Mouse (Mus musculus): Measurements from ENCODE around the gene Pdzd7.

Pdzd7 gene

GRCm38 (mm10) chr19:45030746-45031693, 14.5 kb downstream of the Pdzd7 start:
- DNase-seq (ENCODE audit: low read depth), result peak; percentile 93

DNA sequence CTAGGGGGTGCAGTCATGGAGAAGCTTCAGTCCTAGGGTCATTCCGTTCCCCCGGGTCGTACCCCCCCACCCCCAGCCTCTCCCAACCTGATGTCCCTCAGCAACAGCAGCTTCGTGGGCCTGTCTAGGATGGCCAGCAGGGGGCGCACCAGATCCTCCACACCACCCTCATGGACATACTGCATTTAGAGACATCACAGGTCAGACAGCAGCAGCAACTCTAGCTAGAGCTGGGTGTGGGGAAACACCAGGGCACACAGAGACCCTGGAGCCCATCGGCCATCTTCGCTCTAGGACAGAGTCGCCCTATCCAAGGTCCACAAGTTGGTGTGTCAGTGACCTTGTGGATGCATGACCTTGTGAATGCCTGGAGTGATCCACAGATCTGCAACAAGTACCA, 15.4 kb downstream of the Pdzd7 start:
- peak; percentile 83 for DNase-seq (ENCODE audit: low read depth)

GRCm38 (mm10) chr19:45029571-45029970, 15.9 kb downstream of the Pdzd7 start:
- DNase-seq (ENCODE audit: low read depth), result no peak

DNA sequence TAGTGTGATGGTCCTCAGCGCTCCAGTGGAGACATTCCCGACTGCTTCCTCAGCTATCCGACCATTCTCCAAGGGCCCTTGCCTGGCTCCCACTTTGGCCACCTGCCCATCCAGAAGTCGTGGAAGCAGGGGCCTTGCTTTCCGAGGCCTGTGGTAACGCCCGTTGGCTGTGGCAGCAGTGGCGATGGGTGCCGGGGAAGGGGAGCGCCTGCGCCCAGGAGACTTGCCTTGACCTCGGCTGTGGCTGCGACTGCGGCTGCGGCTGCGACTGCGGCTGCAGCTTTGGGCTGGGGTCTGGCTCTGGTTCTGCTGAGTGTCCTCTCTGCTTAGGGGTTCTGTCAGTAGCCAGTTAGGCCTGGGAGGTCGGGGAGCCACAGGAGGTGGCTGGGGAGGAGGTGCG, 16.8 kb downstream of the Pdzd7 start:
- DNase-seq (ENCODE audit: low read depth), result no peak

- no peak for DNase-seq (ENCODE audit: low read depth)
Observed at GRCm38 (mm10) chr19:45027848-45028247, 17.7 kb downstream of the Pdzd7 start.

- DNase-seq (ENCODE audit: low read depth), result no peak
Observed at GRCm38 (mm10) chr19:45026958-45027670, 18.4 kb downstream of the Pdzd7 start.

DNA sequence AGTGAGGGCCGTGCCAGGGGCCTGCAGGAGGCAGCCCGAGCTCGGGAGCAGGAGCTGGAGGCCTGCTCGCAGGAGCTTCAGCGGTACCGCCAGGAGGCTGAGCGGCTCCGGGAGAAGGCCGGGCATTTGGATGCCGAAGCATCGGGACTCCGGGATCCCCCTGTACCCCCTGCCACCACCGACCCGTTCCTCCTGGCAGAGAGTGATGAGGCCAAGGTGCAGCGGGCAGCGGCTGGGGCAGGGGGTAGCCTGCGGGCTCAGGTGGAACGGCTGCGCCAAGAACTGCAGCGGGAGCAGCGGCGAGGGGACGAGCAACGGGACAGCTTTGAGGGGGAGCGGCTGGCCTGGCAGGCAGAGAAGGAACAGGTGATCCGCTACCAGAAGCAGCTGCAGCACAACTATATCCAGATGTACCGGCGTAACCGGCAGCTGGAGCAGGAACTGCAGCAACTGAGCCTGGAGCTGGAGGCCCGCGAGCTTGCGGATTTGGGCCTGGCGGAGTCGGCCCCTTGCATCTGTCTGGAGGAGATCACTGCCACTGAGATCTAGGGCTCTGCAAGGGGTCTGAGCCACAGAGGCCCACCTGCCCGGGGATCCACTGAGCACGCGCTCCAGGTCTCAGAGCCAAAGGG, 19.5 kb downstream of the Pdzd7 start:
- no peak for DNase-seq (ENCODE audit: low read depth)

- DNase-seq (ENCODE audit: low read depth), result no peak
Observed at GRCm38 (mm10) chr19:45024775-45025174, 20.7 kb downstream of the Pdzd7 start.

- no peak for DNase-seq (ENCODE audit: low read depth)
Observed at GRCm38 (mm10) chr19:45023993-45024392, 21.5 kb downstream of the Pdzd7 start.

GRCm38 (mm10) chr19:45021362-45021761, 24.2 kb downstream of the Pdzd7 start:
- no peak for DNase-seq (ENCODE audit: low read depth)

DNA sequence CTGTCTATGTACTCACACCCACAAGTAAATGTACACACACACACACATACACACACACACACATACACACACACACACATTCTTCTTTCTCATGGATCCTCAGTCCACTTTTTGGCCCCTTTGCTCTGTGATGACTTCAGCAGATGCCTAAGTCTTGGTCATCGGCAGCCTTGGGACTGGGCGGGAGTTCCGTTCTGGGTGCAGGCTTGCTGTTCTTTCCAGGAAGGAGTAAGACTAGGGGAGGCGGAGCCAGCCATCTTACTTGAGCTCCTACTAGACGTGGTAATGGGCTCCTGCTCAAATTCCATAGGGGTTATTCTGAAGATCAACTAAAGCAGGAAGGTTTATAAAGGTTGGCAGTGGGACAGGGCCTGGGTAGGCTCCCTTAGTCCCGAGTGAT, 25.2 kb downstream of the Pdzd7 start:
- no peak for DNase-seq (ENCODE audit: low read depth)

DNA sequence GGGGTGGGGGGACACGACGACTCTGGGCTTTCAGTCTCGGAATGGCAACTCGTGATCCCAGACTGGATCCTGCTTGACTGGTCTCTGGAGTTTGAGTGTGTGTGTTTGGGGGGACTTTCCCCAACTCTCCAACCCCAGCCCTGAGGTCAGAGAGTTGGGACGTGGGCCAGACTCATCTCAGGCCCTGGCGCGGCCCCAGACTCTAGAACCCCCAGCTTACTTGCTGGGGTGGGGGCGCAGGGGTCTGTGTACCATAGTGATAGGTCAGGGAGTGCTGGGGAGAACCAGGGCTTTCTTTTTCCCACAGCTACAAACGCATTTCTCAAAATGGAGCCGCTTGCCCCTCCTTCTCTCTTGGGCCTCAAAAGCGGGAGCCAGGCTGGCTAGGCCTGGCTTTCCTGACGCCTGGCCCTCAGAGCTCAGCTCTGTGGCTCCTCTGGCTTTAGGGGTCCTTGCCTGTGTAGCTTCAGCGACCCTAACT, 27.1 kb downstream of the Pdzd7 start:
- peak; percentile 26 for DNase-seq (ENCODE audit: low read depth)

- DNase-seq (ENCODE audit: low read depth), result peak; percentile 59
Observed at GRCm38 (mm10) chr19:45017909-45018308, 27.6 kb downstream of the Pdzd7 start.

DNA sequence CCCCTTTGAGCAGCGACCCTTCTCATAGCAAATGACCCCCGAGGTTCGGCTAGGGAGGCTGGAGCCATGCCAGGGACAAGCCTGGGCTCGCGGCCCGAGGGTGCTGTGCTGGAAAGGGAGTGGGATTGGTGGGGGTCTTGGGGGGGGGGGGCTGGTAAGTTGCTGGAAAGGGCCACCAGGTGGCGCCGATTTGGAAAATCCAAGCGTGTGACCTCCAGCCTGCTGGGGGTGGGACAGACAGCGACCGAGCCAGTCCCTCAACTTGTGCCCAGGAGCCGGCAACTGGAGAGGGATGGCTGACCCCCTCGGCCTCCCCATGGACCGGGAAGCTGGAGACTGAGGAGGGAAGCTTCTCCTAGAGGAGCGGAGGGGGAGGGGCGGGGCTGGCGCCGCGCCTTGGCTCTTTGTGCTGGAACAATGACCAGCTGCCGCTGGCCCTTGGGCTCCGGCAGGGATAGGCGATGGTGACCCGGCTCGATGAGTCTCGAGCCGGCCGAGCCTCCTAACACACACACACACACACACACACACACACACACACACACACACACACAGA, 28.2 kb downstream of the Pdzd7 start:
- peak; percentile 52 for DNase-seq (ENCODE audit: low read depth)

DNA sequence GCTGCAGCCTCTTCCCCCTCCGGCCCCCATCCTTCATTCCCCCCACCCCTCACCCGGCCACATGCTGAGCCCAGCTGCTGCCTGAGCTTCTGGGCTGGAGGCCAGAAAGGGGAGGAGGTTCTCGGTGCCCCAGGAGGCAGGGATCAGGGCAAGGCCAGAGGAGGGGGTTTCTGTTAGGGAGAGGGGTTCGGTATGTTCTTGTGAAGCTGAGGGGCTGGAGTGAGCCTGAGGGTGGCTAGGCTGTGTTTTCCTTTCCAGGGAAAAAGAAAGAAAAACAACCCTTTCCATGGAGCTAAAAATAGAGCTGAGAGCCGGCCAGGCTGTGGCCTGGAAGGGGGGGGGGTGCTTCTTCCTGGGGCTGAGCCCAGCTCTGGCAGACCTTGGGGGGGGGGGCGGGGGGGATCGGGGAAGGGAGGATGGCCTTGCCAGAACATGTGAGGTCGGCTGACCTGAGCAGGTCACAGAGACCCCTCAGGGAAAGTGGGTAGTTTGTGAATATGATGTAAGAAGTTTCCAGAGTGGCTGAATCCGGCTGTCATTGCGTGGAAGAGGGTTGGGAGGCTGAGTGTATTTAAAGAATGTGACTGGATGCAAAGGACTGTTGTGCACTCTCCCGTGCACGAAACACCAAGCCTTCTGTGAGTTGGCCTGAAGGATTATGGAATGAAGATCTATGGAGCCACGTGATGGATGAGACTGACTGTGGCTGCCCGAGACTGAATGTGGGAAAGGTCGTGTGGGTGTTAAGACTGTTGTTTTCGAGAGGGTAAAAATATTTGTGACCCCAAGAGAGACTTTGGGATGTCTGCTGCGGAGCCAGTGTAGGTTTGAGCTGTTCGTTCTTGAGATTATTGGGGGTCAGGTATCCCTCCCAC, 28.9 kb downstream of the Pdzd7 start:
- DNase-seq (ENCODE audit: low read depth), result peak; percentile 48

- peak; percentile 79 for DNase-seq (ENCODE audit: low read depth)
Observed at GRCm38 (mm10) chr19:45015518-45016281, 29.8 kb downstream of the Pdzd7 start.

DNA sequence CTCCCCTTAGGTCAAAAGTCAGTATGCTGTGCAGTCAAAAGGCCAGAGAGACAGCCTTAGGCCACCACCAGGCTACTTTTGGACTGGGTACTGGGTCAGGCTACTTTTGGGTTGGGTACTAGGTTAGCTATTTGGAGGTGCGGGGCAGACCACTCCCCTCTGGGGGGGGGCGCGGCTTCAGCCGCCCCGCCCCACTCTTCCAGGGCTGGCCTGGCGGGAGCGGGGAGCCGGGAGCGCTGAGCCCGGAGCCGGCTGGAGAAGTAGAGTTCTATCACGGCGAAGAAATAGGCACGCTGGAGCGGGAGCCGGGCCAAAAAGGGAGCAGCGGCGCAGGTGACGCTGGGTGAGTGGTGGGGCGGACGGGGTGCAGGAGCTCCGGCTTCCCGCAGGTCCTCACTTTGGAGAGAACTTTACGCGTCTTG, 30.5 kb downstream of the Pdzd7 start:
- DNase-seq (ENCODE audit: low read depth), result peak; percentile 57

DNA sequence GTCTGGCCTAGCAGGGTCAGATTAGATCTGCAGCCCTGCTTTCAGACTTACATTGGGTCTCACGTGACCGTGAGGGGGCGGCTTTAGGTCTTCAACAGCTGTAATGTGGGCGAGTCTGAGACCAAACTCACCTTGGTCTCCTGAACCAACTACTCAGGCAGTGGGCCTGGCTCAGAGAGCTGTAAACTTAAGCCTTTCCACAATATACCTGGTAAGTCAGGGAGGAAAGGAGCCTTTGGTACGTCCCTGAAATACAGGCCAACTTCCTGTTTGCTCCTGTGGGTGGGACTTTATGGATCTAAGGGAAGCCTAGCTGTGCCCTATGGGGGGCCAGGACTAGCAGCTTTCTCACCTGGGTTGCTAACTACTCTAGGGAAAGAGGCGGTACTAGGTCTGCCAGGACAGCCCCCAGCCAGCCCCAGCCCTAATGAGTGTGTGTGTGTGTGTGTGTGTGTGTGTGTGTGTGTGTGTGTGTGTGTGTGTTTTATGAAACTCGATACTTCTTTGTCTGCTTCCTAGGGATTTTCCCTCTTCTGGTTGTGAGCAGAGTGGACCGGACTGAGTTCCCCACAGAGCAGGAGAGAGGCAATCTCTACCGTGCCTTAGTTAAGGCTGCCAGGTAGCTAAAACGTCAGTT, 31.1 kb downstream of the Pdzd7 start, which contains the start of gene Lzts2:
Lzts2 (plus strand) TSS at position 80 of the 637 bp plus-strand sequence.
- DNase-seq (ENCODE audit: low read depth), result peak; percentile 57

DNA sequence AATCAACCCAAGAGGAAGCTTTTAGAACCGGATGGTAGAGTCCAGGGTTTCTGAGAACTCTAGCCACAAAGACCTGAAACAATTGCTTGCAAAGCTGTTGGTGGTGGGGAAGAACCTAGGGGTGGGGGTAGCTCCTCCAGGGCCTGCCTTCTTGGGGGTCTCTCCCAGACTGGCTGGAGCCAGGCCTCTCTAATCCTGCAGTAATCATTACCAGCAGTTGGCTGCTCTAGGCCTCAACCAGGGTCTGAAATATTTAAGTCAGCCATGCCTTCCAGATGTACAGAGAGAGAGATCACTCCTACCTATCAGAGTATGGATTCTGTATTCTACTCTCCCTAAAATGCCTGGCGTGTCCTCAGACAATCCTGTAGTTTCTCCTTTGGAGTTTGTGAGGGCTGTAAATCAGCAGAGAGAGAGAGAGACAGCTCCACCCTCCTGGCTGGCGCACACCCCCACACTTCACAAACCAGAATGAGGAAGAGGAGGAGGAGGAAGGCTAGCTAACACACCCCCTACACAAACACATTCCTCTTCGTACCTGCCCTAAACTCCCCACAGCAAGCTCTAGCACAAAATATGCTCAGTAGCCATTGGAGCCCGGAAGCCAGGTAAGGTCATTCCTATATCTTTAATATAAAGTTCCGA, 31.8 kb downstream of the Pdzd7 start:
- peak; percentile 28 for DNase-seq (ENCODE audit: low read depth)

Measured in induced T-regulatory cell, adult 2 months (primary cell).